In the genomic region with DNA sequence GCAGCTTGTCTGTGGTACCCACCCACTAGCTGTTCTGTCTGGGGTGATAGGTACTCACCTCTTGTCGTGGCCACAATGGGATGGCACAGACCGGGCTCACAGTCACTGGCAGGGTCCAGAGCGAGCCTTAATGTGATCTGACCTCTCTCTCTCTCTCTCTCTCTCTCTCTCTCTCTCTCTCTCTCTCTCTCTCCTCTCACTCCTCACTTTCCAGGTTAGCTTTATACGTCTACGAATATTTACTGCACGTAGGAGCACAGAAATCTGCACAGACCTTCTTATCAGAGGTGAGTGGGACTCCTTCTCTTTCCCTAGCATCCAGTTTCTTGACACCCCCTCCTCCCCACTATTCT, we compare ENCODE assay signal across 9 mouse cellular contexts. TPM values are rescaled to one million over a fixed set of nuclear protein-coding genes. Genes with fewer than 3 reads are reported as not detected.
DNase-seq lines count a peak whose midpoint lies in the region; ATAC-seq and TF ChIP-seq lines count a peak whose summit lies in the region.
"Had no signal": no experiment of that assay in that cellular context is flagged by ENCODE, and none has a peak within 500 bp of the region (broad histone marks: within the 10 kb centered on the region; RNA-seq: fewer than 3 reads in every experiment).

No protein-coding gene starts in this region.

- peak overlapping the region; percentile 95 for H3K9ac ChIP-seq in heart, embryonic 15.5 days
- H3K9ac ChIP-seq in forebrain, postnatal 0 days: peak overlapping the region; percentile 89

- DNase-seq in heart, postnatal 14 days: no peak
- DNase-seq in G1E (ENCODE audit: low spot score): no peak
- no peak for DNase-seq in forebrain, postnatal 0 days
- no peak for DNase-seq in thymus, postnatal 0 days (ENCODE audit: low spot score)
- no peak for DNase-seq in urinary bladder, postnatal 10 days (ENCODE audit: low spot score)
- DNase-seq in gastrocnemius, adult 8-10 months (ENCODE audit: low spot score in 2 of 2): no peak

- no peak for ATAC-seq in heart, embryonic 15.5 days (replicated peaks; ENCODE audit: insufficient number of reproducible peaks, insufficient read depth, low FRiP score, low read depth)
- no peak for ATAC-seq in G1E (ENCODE audit: extremely low read depth, insufficient number of reproducible peaks, low FRiP score, poor library complexity, severe bottlenecking)
- no peak for ATAC-seq in forebrain, postnatal 0 days
- ATAC-seq: Patski had no signal

- H3K4me2 ChIP-seq in heart, embryonic 15.5 days: peak overlapping the region; percentile 89
- H3K4me2 ChIP-seq in forebrain, postnatal 0 days (ENCODE audit: low read depth): peak overlapping the region; percentile 97

- peaks cover 48% of the 10 kb centered on the region for H3K4me1 ChIP-seq in heart, embryonic 15.5 days (replicated peaks)
- H3K4me1 ChIP-seq in G1E (ENCODE audit: insufficient read depth, low read depth, low read length): peaks cover 80% of the 10 kb centered on the region
- peaks cover 25% of the 10 kb centered on the region for H3K4me1 ChIP-seq in forebrain, postnatal 0 days (ENCODE audit: insufficient read depth)

- WGBS in heart, embryonic 15.5 days: 7% methylated on average over 6 of the region's 6 CpGs
- 2% methylated on average over 6 of the region's 6 CpGs for WGBS in forebrain, postnatal 0 days
- WGBS in macrophage (ENCODE audit: missing documents): 57% methylated on average over 5 of the region's 6 CpGs

- peaks cover 21% of the 10 kb centered on the region for H3K36me3 ChIP-seq in heart, embryonic 15.5 days
- H3K36me3 ChIP-seq in G1E (replicated peaks) (peaks cover 54% of the 10 kb centered on the region), macrophage (ENCODE audit: inconsistent target) (peaks cover 4% of the 10 kb centered on the region; the same call in 1 of the 2 replicates)
- peaks cover 31% of the 10 kb centered on the region for H3K36me3 ChIP-seq in forebrain, postnatal 0 days (ENCODE audit: insufficient read depth)

- no peak for TF ChIP-seq CTCF in G1E (IDR thresholded peaks at IDR 0.05; ENCODE audit: low read depth, low read length)
- TF ChIP-seq CTCF in forebrain, postnatal 0 days (IDR thresholded peaks at IDR 0.05; ENCODE audit: low read depth): no peak

- intact Hi-C loops in heart, postnatal 14 days (cut with DNase I): loop anchor here (2.0 to 5.0 kb wide), 3 partner anchors 40 to 155 kb away; a partner anchor contains a TSS

- 0 out of 2 replicates have a peak overlapping the region, but pooled peaks have one; percentile 98 for H3K27ac ChIP-seq in heart, embryonic 15.5 days
- no peak overlapping the region for H3K27ac ChIP-seq in forebrain, postnatal 0 days (ENCODE audit: low read depth, low read length)
- H3K27ac ChIP-seq in macrophage: no peak overlapping the region

- no peaks in the 10 kb centered on the region for H3K27me3 ChIP-seq in heart, embryonic 15.5 days
- no peaks in the 10 kb centered on the region for H3K27me3 ChIP-seq in G1E (ENCODE audit: insufficient read depth, low read length)
- H3K27me3 ChIP-seq in forebrain, postnatal 0 days (ENCODE audit: insufficient read depth, low read length): no peaks in the 10 kb centered on the region
- H3K27me3 ChIP-seq: Patski had no signal

- H3K9me3 ChIP-seq in heart, embryonic 15.5 days (replicated peaks): no peaks in the 10 kb centered on the region
- H3K9me3 ChIP-seq in G1E (replicated peaks): no peaks in the 10 kb centered on the region
- no peaks in the 10 kb centered on the region for H3K9me3 ChIP-seq in forebrain, postnatal 0 days (ENCODE audit: low read length)

- H3K79me2 ChIP-seq in macrophage (ENCODE audit: inconsistent target): no peaks in the 10 kb centered on the region

- H3K4me3 ChIP-seq in heart, embryonic 15.5 days: peak overlapping the region; percentile 97
- H3K4me3 ChIP-seq in G1E (ENCODE audit: low read depth, low read length) (peak overlapping the region; percentile 95), macrophage (ENCODE audit: inconsistent target) (peak overlapping the region; percentile 23; the same call in 1 of the 2 replicates)
- peak overlapping the region; percentile 91 for H3K4me3 ChIP-seq in forebrain, postnatal 0 days (ENCODE audit: low read depth, low read length)

RNA-seq across cellular contexts. Expression of a gene that starts 2.2 kb away (rescaled TPM):
- 53.3 and 69.1 TPM in 2 replicates for polyA plus RNA-seq in heart, embryonic 15.5 days (2015; fragmentation: Nextera tagmentation; extraction: Ambion mirVana)
- total RNA-seq in heart, postnatal 14 days (2021): 10 to 100 TPM; 42.5 to 46.9 TPM
- total RNA-seq in G1E (2014; fragmentation: Nextera tagmentation) (232 and 311 TPM in 2 replicates), G1E (2017) (27.5 and 46.6 TPM in 2 replicates)
- polyA plus RNA-seq in G1E (2012) (685 and 787 TPM in 2 replicates), macrophage (2018) (20.3 to 44.3 TPM (median 27.6 TPM) in 3 replicates)
- total RNA-seq in forebrain, postnatal 0 days (2014; rRNA removed): 113 and 137 TPM in 2 replicates
- polyA plus RNA-seq in forebrain, postnatal 0 days (2015; fragmentation: Nextera tagmentation; extraction: Ambion mirVana): 103 and 117 TPM in 2 replicates
- 10 to 100 TPM in 23 of 26 experiments, 1 to 10 TPM in 3; 6.7 to 76.0 (median 27.1) TPM for total RNA-seq in macrophage (2018; cell fraction: chromatin; rRNA removed)
- 10 to 100 TPM; 13.8 to 30.2 (median 21.6) TPM for total RNA-seq in macrophage (2018; cell fraction: cytosol; rRNA removed)
- 10 to 100 TPM in 22 of 26 experiments, 1 to 10 TPM in 4; 4.9 to 56.0 (median 16.1) TPM for total RNA-seq in macrophage (2018; cell fraction: nucleus; rRNA removed)
- 93.6 and 106 TPM in 2 replicates for polyA plus RNA-seq in thymus, postnatal 0 days (2015; fragmentation: Nextera tagmentation; extraction: Ambion mirVana)
- total RNA-seq in gastrocnemius, adult 8-10 months (2022): 10 to 100 TPM; 24.0 to 27.1 (median 25.8) TPM

Comparison
In these comparisons a context has a peak if more than half of its experiments do, and no peak if none do; other contexts are left out.
1. H3K4me3 ChIP-seq: peak in every context shown above with its lines; median percentile 97 in heart, embryonic 15.5 days; 95 in G1E; 91 in forebrain, postnatal 0 days; 23 in macrophage.